14 mouse cellular contexts compared by ENCODE assay signal in the genomic region with DNA sequence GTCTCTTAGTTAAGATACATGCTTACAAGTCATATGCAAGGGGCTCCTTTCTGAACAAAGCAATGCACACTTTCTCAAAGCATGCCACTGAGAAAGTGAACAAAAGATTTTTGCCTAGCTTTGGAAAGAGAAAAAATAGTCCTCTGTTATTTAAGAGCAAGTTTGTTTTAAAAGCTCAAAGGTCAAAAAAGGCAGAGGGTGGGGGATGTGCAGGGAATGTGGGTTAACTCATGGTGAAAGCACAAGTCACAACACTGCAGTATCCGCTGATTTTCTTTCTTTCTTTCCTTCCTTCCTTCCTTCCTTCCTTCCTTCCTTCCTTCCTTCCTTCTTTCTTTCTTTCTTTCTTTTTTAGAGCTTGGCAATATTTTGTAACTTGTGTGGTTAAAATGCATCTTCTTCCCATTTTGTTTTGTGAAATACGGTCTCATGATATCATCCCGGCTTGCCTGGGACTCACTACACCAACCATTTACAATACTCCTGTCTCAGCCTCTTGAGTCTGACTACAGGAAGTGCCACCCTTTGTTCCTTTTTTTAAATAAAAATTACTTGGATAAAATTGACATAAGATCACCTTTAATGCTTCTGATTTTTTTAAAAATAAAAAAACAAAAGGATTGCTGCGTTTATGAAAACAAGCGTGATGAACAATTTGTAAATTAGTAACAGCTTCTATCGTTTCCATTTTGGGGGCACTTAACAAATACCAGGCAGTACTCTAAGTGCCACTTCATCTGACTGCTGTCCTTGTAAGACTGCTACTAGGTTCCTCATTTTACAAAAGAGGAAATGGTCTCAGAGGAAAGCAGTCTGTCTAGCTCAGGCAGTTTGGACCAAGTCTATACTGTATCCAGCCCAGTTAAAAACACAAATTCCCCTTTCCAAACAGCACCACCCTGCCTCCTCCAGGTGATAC. TPM values are rescaled to one million over a fixed set of nuclear protein-coding genes. Genes with fewer than 3 reads are reported as not detected.
DNase-seq lines count a peak whose midpoint lies in the region; ATAC-seq and TF ChIP-seq lines count a peak whose summit lies in the region.
"Had no signal": no experiment of that assay in that cellular context is flagged by ENCODE, and none has a peak within 500 bp of the region (broad histone marks: within the 10 kb centered on the region; RNA-seq: fewer than 3 reads in every experiment).

No protein-coding gene starts in this region.

- no peak overlapping the region for H3K4me3 ChIP-seq in kidney, embryonic 15.5 days (replicated peaks)
- peak overlapping the region; percentile 3 to 36; a peak in 2 of 4 replicates for H3K4me3 ChIP-seq in MEL (ENCODE audit: control insufficient read depth in 1 of 2, insufficient read depth in 1 of 2, low read depth in 2 of 2, low read length in 2 of 2)
- H3K4me3 ChIP-seq in intestine, postnatal 0 days (ENCODE audit: low read depth, low read length): no peak overlapping the region
- no peak overlapping the region for H3K4me3 ChIP-seq in hindbrain, embryonic 13.5 days
- H3K4me3 ChIP-seq: forebrain, embryonic 13.5 days; limb, embryonic 15.5 days; myocyte had no signal

- no peak overlapping the region for H3K9ac ChIP-seq in kidney, embryonic 15.5 days
- peak overlapping the region; percentile 1; the same call in 1 of the 2 replicates for H3K9ac ChIP-seq in MEL (ENCODE audit: control insufficient read depth, low read depth, low read length, poor library complexity, severe bottlenecking)
- no peak overlapping the region for H3K9ac ChIP-seq in intestine, postnatal 0 days (ENCODE audit: low read depth, low read length)
- no peak overlapping the region for H3K9ac ChIP-seq in hindbrain, embryonic 13.5 days
- H3K9ac ChIP-seq: forebrain, embryonic 13.5 days; limb, embryonic 15.5 days had no signal

- WGBS in kidney, embryonic 15.5 days: 75% methylated on average over 6 of the region's 6 CpGs
- WGBS in intestine, postnatal 0 days: 48% methylated on average over 6 of the region's 6 CpGs
- WGBS in hindbrain, embryonic 13.5 days: 83% methylated on average over 6 of the region's 6 CpGs

- peaks cover 58% of the 10 kb centered on the region for H3K79me2 ChIP-seq in MEL (ENCODE audit: control insufficient read depth, insufficient read depth, low read length, poor library complexity)

- peaks cover 12% of the 10 kb centered on the region for H3K36me3 ChIP-seq in kidney, embryonic 15.5 days
- H3K36me3 ChIP-seq in MEL (ENCODE audit: control insufficient read depth in 1 of 2, insufficient read depth in 2 of 2, low read length in 2 of 2): peaks cover 36 to 37% of the 10 kb centered on the region in 2 experiments
- 0 out of 2 replicates have a peak, but pooled peaks cover 3% of the 10 kb centered on the region for H3K36me3 ChIP-seq in intestine, postnatal 0 days (ENCODE audit: control insufficient read depth, insufficient read depth)
- H3K36me3 ChIP-seq in hindbrain, embryonic 13.5 days: no peaks in the 10 kb centered on the region
- H3K36me3 ChIP-seq: limb, embryonic 15.5 days had no signal

- TF ChIP-seq RAD21 in MEL (IDR thresholded peaks at IDR 0.05; ENCODE audit: low read depth, low read length): no peak

- peaks cover 15% of the 10 kb centered on the region for H3K4me1 ChIP-seq in kidney, embryonic 15.5 days
- H3K4me1 ChIP-seq in MEL (ENCODE audit: control insufficient read depth in 1 of 2, insufficient read depth in 2 of 2, low read length in 2 of 2): peaks cover 9 to 24% of the 10 kb centered on the region in 2 experiments
- H3K4me1 ChIP-seq in intestine, postnatal 0 days (replicated peaks; ENCODE audit: control insufficient read depth, insufficient read depth, low read length): 0 out of 2 replicates have a peak, but pooled peaks cover 6% of the 10 kb centered on the region
- peaks cover 30% of the 10 kb centered on the region for H3K4me1 ChIP-seq in hindbrain, embryonic 13.5 days (replicated peaks)

- DNase-seq in kidney, adult 8-10 months: peak; percentile 69 to 74
- DNase-seq in MEL (ENCODE audit: low read depth, low spot score): peak; percentile 90
- DNase-seq in Muller cell, postnatal 12 days (ENCODE audit: inconsistent ontology term): no peak
- DNase-seq in adrenal gland, adult 18-20 months (ENCODE audit: low spot score in 2 of 2): no peak
- DNase-seq: cerebellum, adult 11 months; gastrocnemius, postnatal 10 days; heart, postnatal 4 days had no signal

- no peak for ATAC-seq in kidney, embryonic 15.5 days (replicated peaks; ENCODE audit: low FRiP score)
- no peak for ATAC-seq in intestine, postnatal 0 days
- ATAC-seq in megakaryocyte, adult 5-6 weeks (ENCODE audit: poor library complexity, severe bottlenecking): peak; percentile 70
- no peak for ATAC-seq in hindbrain, embryonic 13.5 days (ENCODE audit: low FRiP score)
- ATAC-seq: forebrain, embryonic 13.5 days had no signal

- TF ChIP-seq EP300 in MEL (IDR thresholded peaks at IDR 0.05; ENCODE audit: low read depth in 1 of 2, low read length in 2 of 2): peak in 1 of 2 experiments; percentile 82; a peak in 2 of 4 replicates

- no peaks in the 10 kb centered on the region for H3K27me3 ChIP-seq in kidney, embryonic 15.5 days
- no peaks in the 10 kb centered on the region for H3K27me3 ChIP-seq in MEL (ENCODE audit: control insufficient read depth in 1 of 2, insufficient read depth in 2 of 2, low read length in 2 of 2)
- no peaks in the 10 kb centered on the region for H3K27me3 ChIP-seq in intestine, postnatal 0 days (replicated peaks; ENCODE audit: control insufficient read depth, insufficient read depth, low read length)
- H3K27me3 ChIP-seq in hindbrain, embryonic 13.5 days: no peaks in the 10 kb centered on the region
- H3K27me3 ChIP-seq: forebrain, embryonic 13.5 days; limb, embryonic 15.5 days had no signal

- no peaks in the 10 kb centered on the region for H3K9me3 ChIP-seq in kidney, embryonic 15.5 days (replicated peaks)
- no peaks in the 10 kb centered on the region for H3K9me3 ChIP-seq in MEL (replicated peaks; ENCODE audit: insufficient read depth, low read length)
- no peaks in the 10 kb centered on the region for H3K9me3 ChIP-seq in intestine, postnatal 0 days (ENCODE audit: control insufficient read depth)
- H3K9me3 ChIP-seq in hindbrain, embryonic 13.5 days: no peaks in the 10 kb centered on the region
- H3K9me3 ChIP-seq: forebrain, embryonic 13.5 days; limb, embryonic 15.5 days had no signal

- no peak overlapping the region for H3K27ac ChIP-seq in kidney, embryonic 15.5 days
- H3K27ac ChIP-seq in MEL (ENCODE audit: control insufficient read depth, low read depth, low read length): peak overlapping the region; percentile 30; the same call in 1 of the 2 replicates
- H3K27ac ChIP-seq in intestine, postnatal 0 days (ENCODE audit: low read depth, low read length): no peak overlapping the region
- no peak overlapping the region for H3K27ac ChIP-seq in hindbrain, embryonic 13.5 days
- H3K27ac ChIP-seq: forebrain, embryonic 13.5 days; limb, embryonic 15.5 days had no signal

- H3K4me2 ChIP-seq in kidney, embryonic 15.5 days: no peak overlapping the region
- peak overlapping the region; percentile 43 for H3K4me2 ChIP-seq in intestine, postnatal 0 days (replicated peaks; ENCODE audit: low read depth)
- no peak overlapping the region for H3K4me2 ChIP-seq in hindbrain, embryonic 13.5 days
- H3K4me2 ChIP-seq: forebrain, embryonic 13.5 days; limb, embryonic 15.5 days had no signal

- TF ChIP-seq POLR2A in MEL (IDR thresholded peaks at IDR 0.05; ENCODE audit: control insufficient read depth in 1 of 2, insufficient read depth in 1 of 2, low read depth in 1 of 2, low read length in 2 of 2, poor library complexity in 1 of 2): no peak

- no peak for TF ChIP-seq CTCF in MEL (IDR thresholded peaks at IDR 0.05 in 2 of 3, conservative IDR thresholded peaks at IDR 0.05 in 1 of 3; ENCODE audit: control insufficient read depth in 1 of 3, insufficient read depth in 1 of 3, low read depth in 2 of 3, low read length in 3 of 3, poor library complexity in 1 of 3, severe bottlenecking in 1 of 3)
- TF ChIP-seq CTCF in intestine, postnatal 0 days (IDR thresholded peaks at IDR 0.05; ENCODE audit: low read depth): no peak

TF ChIP-seq in MEL, 35 proteins besides CTCF, POLR2A, EP300 and RAD21 (continues in another document):
- TF ChIP-seq ZNF384 (IDR thresholded peaks at IDR 0.05; ENCODE audit: low read depth, low read length) (no peak), SMC3 (IDR thresholded peaks at IDR 0.05; ENCODE audit: low read depth, low read length) (peak; percentile 8; the same call in 1 of the 2 replicates), ZC3H11A (IDR thresholded peaks at IDR 0.05; ENCODE audit: low read depth, low read length) (no peak), POLR2AphosphoS2 (IDR thresholded peaks at IDR 0.05; ENCODE audit: low read length) (0 out of 2 replicates have a peak, but pooled peaks have one; percentile 27), UBTF (IDR thresholded peaks at IDR 0.05; ENCODE audit: borderline replicate concordance, insufficient read depth, low read depth, low read length) (no peak), CHD2 (IDR thresholded peaks at IDR 0.05; ENCODE audit: low read length) (no peak), MXI1 (IDR thresholded peaks at IDR 0.05; ENCODE audit: low read depth, low read length) (peak; percentile 18; the same call in 1 of the 2 replicates), MAFK (IDR thresholded peaks at IDR 0.05; ENCODE audit: borderline replicate concordance, low read depth, low read length) (no peak), MYB (IDR thresholded peaks at IDR 0.05; ENCODE audit: low read depth, low read length) (no peak), MEF2A (IDR thresholded peaks at IDR 0.05; ENCODE audit: extremely low read depth, insufficient replicate concordance, low read depth, low read length, poor library complexity, severe bottlenecking) (no peak), MYC (IDR thresholded peaks at IDR 0.05; ENCODE audit: low read depth, low read length) (0 out of 2 replicates have a peak, but pooled peaks have one; percentile 49), GABPA (IDR thresholded peaks at IDR 0.05; ENCODE audit: low read depth, low read length) (no peak), ETS1 (IDR thresholded peaks at IDR 0.05; ENCODE audit: low read depth, low read length) (0 out of 2 replicates have a peak, but pooled peaks have one; percentile 27), HCFC1 (IDR thresholded peaks at IDR 0.05; ENCODE audit: low read depth, low read length) (0 out of 2 replicates have a peak, but pooled peaks have one; percentile 9), TAL1 (IDR thresholded peaks at IDR 0.05; ENCODE audit: low read length) (no peak)

RNA-seq across cellular contexts. Expression of a gene that starts 5.0 kb away (rescaled TPM):
- 342 and 349 TPM in 2 replicates for polyA plus RNA-seq in kidney, embryonic 15.5 days (2015; fragmentation: Nextera tagmentation; extraction: Ambion mirVana)
- 27.2 and 28.1 TPM in 2 replicates for total RNA-seq in MEL (2012; rRNA removed)
- 10 to 100 TPM; 78.1 to 81.6 TPM for polyA plus RNA-seq in MEL (2012; ENCODE audit: insufficient read depth in 1 of 2, insufficient read length in 2 of 2, low read depth in 1 of 2, low replicate concordance in 2 of 2, missing spikeins in 1 of 2)
- polyA plus RNA-seq in intestine, postnatal 0 days (2015; fragmentation: Nextera tagmentation; extraction: Ambion mirVana): 364 and 399 TPM in 2 replicates
- 153 and 167 TPM in 2 replicates for total RNA-seq in megakaryocyte, adult 5-6 weeks (2015)
- total RNA-seq in megakaryocyte, adult 5-6 weeks (2017): 134 and 137 TPM in 2 replicates
- polyA plus RNA-seq in hindbrain, embryonic 13.5 days (2015; fragmentation: Nextera tagmentation; extraction: Ambion mirVana): 462 and 482 TPM in 2 replicates
- total RNA-seq in adrenal gland, adult 18-20 months (2021): 100 to 1,000 TPM; 187 to 226 TPM

Comparison
In these comparisons a context has a peak if more than half of its experiments do, and no peak if none do; other contexts are left out.
1. DNase-seq: peak in kidney, adult 8-10 months (2 of 2) and MEL (single experiment); none in Muller cell, postnatal 12 days (single experiment) and adrenal gland, adult 18-20 months (0 of 2).
2. H3K4me3 ChIP-seq: peak in MEL (2 of 2); none in kidney, embryonic 15.5 days (single experiment), intestine, postnatal 0 days (single experiment) and hindbrain, embryonic 13.5 days (single experiment).